ENCODE assay signal across 8 mouse cellular contexts in genomic region chr2:131054646-131055264, GRCm38 (mm10). TPM values are rescaled to one million over a fixed set of nuclear protein-coding genes. Genes with fewer than 3 reads are reported as not detected.
DNase-seq lines count a peak whose midpoint lies in the region; ATAC-seq and TF ChIP-seq lines count a peak whose summit lies in the region.

No protein-coding gene starts in this region.

- DNase-seq in lung, embryonic 14.5 days = no peak
- no peak for DNase-seq in lung, postnatal 10 days
- no peak for DNase-seq in MN1 (ENCODE audit: low spot score)
- DNase-seq in kidney, postnatal 25 days = no peak
- DNase-seq in ovary, postnatal 10 days (ENCODE audit: low spot score) = no peak

- no peaks in the 10 kb centered on the region for H3K36me3 ChIP-seq in lung, embryonic 14.5 days (ENCODE audit: insufficient read depth)
- H3K36me3 ChIP-seq in intestine, embryonic 16.5 days (ENCODE audit: control insufficient read depth, insufficient read depth, low read length) = no peaks in the 10 kb centered on the region
- H3K36me3 ChIP-seq in neural tube, embryonic 15.5 days = no peaks in the 10 kb centered on the region

- 3% methylated on average over 21 of the region's 21 CpGs for WGBS in lung, embryonic 14.5 days
- 6% methylated on average over 21 of the region's 21 CpGs for WGBS in intestine, embryonic 16.5 days
- WGBS in neural tube, embryonic 15.5 days = 2% methylated on average over 21 of the region's 21 CpGs

- H3K9ac ChIP-seq in lung, embryonic 14.5 days = no peak overlapping the region
- peak overlapping the region; percentile 44; the same call in 1 of the 2 replicates for H3K9ac ChIP-seq in intestine, embryonic 16.5 days (ENCODE audit: low read depth, low read length)
- H3K9ac ChIP-seq in neural tube, embryonic 15.5 days (replicated peaks) = peak overlapping the region; percentile 28

- no peaks in the 10 kb centered on the region for H3K9me3 ChIP-seq in lung, embryonic 14.5 days (ENCODE audit: low read depth, low read length)
- H3K9me3 ChIP-seq in intestine, embryonic 16.5 days (ENCODE audit: control insufficient read depth, low read length) = no peaks in the 10 kb centered on the region
- no peaks in the 10 kb centered on the region for H3K9me3 ChIP-seq in neural tube, embryonic 15.5 days (replicated peaks)

- peak overlapping the region; percentile 27 for H3K4me3 ChIP-seq in lung, embryonic 14.5 days (ENCODE audit: low read depth, low read length)
- peak overlapping the region; percentile 39 for H3K4me3 ChIP-seq in intestine, embryonic 16.5 days (ENCODE audit: low read length)
- peak overlapping the region; percentile 37 for H3K4me3 ChIP-seq in neural tube, embryonic 15.5 days (replicated peaks)

- peak overlapping the region; percentile 55 for H3K4me2 ChIP-seq in lung, embryonic 14.5 days
- H3K4me2 ChIP-seq in intestine, embryonic 16.5 days (ENCODE audit: low read depth, low read length) = peak overlapping the region; percentile 58
- peak overlapping the region; percentile 60 for H3K4me2 ChIP-seq in neural tube, embryonic 15.5 days

- no peak overlapping the region for H3K27ac ChIP-seq in lung, embryonic 14.5 days (ENCODE audit: low read depth)
- no peak overlapping the region for H3K27ac ChIP-seq in intestine, embryonic 16.5 days (ENCODE audit: low read length)
- H3K27ac ChIP-seq in neural tube, embryonic 15.5 days (replicated peaks) = no peak overlapping the region

- 0 out of 2 replicates have a peak, but pooled peaks have one; percentile 6 for ATAC-seq in lung, embryonic 14.5 days (ENCODE audit: insufficient read depth)
- ATAC-seq in erythroblast, adult 5-6 weeks (replicated peaks; ENCODE audit: low FRiP score, poor library complexity, severe bottlenecking) = peak; percentile 9
- ATAC-seq in intestine, embryonic 16.5 days = no peak
- ATAC-seq in neural tube, embryonic 15.5 days (ENCODE audit: low FRiP score) = 0 out of 2 replicates have a peak, but pooled peaks have one; percentile 17

- peaks cover 10% of the 10 kb centered on the region; the same call in 1 of the 2 replicates for H3K4me1 ChIP-seq in lung, embryonic 14.5 days (ENCODE audit: insufficient read depth)
- peaks cover 28% of the 10 kb centered on the region for H3K4me1 ChIP-seq in intestine, embryonic 16.5 days (ENCODE audit: control insufficient read depth, insufficient read depth, low read length)
- H3K4me1 ChIP-seq in neural tube, embryonic 15.5 days = peaks cover 31% of the 10 kb centered on the region

- peaks cover 51% of the 10 kb centered on the region for H3K27me3 ChIP-seq in lung, embryonic 14.5 days (ENCODE audit: insufficient read depth, low read length)
- H3K27me3 ChIP-seq in intestine, embryonic 16.5 days (replicated peaks; ENCODE audit: control insufficient read depth, insufficient read depth, low read length) = peaks cover 42% of the 10 kb centered on the region
- peaks cover 60% of the 10 kb centered on the region for H3K27me3 ChIP-seq in neural tube, embryonic 15.5 days (replicated peaks)

- no peak for TF ChIP-seq CTCF in lung, embryonic 14.5 days (IDR thresholded peaks at IDR 0.05; ENCODE audit: low read depth)

RNA-seq across cellular contexts. Expression of gene Adam33, which starts 8.9 kb away (rescaled TPM):
- 1.9 and 4.1 TPM in 2 replicates for polyA plus RNA-seq in lung, embryonic 14.5 days (2014; fragmentation: Nextera tagmentation; extraction: Ambion mirVana)
- 0.38 and 1.9 TPM in 2 replicates for total RNA-seq in erythroblast, adult 5-6 weeks (2015; ENCODE audit: low replicate concordance)
- total RNA-seq in erythroblast, adult 5-6 weeks (2017; ENCODE audit: low replicate concordance) = 4.9 and 12.1 TPM in 2 replicates
- polyA plus RNA-seq in intestine, embryonic 16.5 days (2015; fragmentation: Nextera tagmentation; extraction: Ambion mirVana) = 5.3 TPM in 2 replicates
- polyA plus RNA-seq in neural tube, embryonic 15.5 days (2015; fragmentation: Nextera tagmentation; extraction: Ambion mirVana) = 2.0 and 2.9 TPM in 2 replicates

RNA-seq across cellular contexts. Expression of gene Gfra4, which starts 11.9 kb away (rescaled TPM):
- 13.5 and 16.3 TPM in 2 replicates for polyA plus RNA-seq in lung, embryonic 14.5 days (2014; fragmentation: Nextera tagmentation; extraction: Ambion mirVana)
- 2.1 TPM in 1 of 2 replicates, not detected in the other for total RNA-seq in erythroblast, adult 5-6 weeks (2015; ENCODE audit: low replicate concordance)
- total RNA-seq in erythroblast, adult 5-6 weeks (2017; ENCODE audit: low replicate concordance) = not detected in 2 replicates
- polyA plus RNA-seq in intestine, embryonic 16.5 days (2015; fragmentation: Nextera tagmentation; extraction: Ambion mirVana) = 6.9 and 8.6 TPM in 2 replicates
- polyA plus RNA-seq in neural tube, embryonic 15.5 days (2015; fragmentation: Nextera tagmentation; extraction: Ambion mirVana) = 46.4 and 52.1 TPM in 2 replicates

RNA-seq across cellular contexts. Expression of gene Siglec1, which starts 31.8 kb away (rescaled TPM):
- polyA plus RNA-seq in lung, embryonic 14.5 days (2014; fragmentation: Nextera tagmentation; extraction: Ambion mirVana) = 0.23 and 0.34 TPM in 2 replicates
- 3.3 and 4.8 TPM in 2 replicates for total RNA-seq in erythroblast, adult 5-6 weeks (2015; ENCODE audit: low replicate concordance)
- total RNA-seq in erythroblast, adult 5-6 weeks (2017; ENCODE audit: low replicate concordance) = 1.4 and 1.5 TPM in 2 replicates
- 0.29 and 0.37 TPM in 2 replicates for polyA plus RNA-seq in intestine, embryonic 16.5 days (2015; fragmentation: Nextera tagmentation; extraction: Ambion mirVana)
- polyA plus RNA-seq in neural tube, embryonic 15.5 days (2015; fragmentation: Nextera tagmentation; extraction: Ambion mirVana) = 0.23 and 0.36 TPM in 2 replicates
